Mouse (Mus musculus): ENCODE measurements around the gene Smyd3. TPM values are rescaled to one million over a fixed set of nuclear protein-coding genes. Genes with fewer than 3 reads are reported as not detected.
"Not testable (repeated sequence)": the region's sequence is repeated elsewhere in the genome, so short reads cannot be mapped to it uniquely, and the experiment has no call there.

Smyd3 gene
- polyA plus RNA-seq, 1 experiment = 10.6 TPM

GRCm38 (mm10) chr1:179176861-179177658 lies 340.8 kb downstream of the Smyd3 start:
- no peak for TF ChIP-seq USF1 (IDR thresholded peaks at IDR 0.05; ENCODE audit: low read depth)
- TF ChIP-seq CEBPB (IDR thresholded peaks at IDR 0.05; ENCODE audit: low read depth) = no peak
- TF ChIP-seq FOSL1 (IDR thresholded peaks at IDR 0.05; ENCODE audit: insufficient read depth, low read length, poor library complexity, severe bottlenecking) = no peak
- no peak for TF ChIP-seq MYOG (IDR thresholded peaks at IDR 0.05; ENCODE audit: control insufficient read depth, extremely low read depth, insufficient read length)
- TF ChIP-seq MAX (IDR thresholded peaks at IDR 0.05) = no peak

GRCm38 (mm10) chr1:179174241-179174640 lies 343.6 kb downstream of the Smyd3 start:
- H3K79me2 ChIP-seq (ENCODE audit: control insufficient read depth, insufficient read depth) = no peaks in the 10 kb centered on the region
- no peak overlapping the region for H3K4me3 ChIP-seq (ENCODE audit: insufficient read depth, poor library complexity, severe bottlenecking)
- H3K36me3 ChIP-seq (ENCODE audit: control insufficient read depth, insufficient read depth) = no peaks in the 10 kb centered on the region
- TF ChIP-seq CEBPB (IDR thresholded peaks at IDR 0.05; ENCODE audit: low read depth) (no peak), FOSL1 (IDR thresholded peaks at IDR 0.05; ENCODE audit: insufficient read depth, low read length, poor library complexity, severe bottlenecking) (no peak), MYOG (IDR thresholded peaks at IDR 0.05; ENCODE audit: control insufficient read depth, extremely low read depth, insufficient read length) (no peak), MYOD1 (IDR thresholded peaks at IDR 0.05; ENCODE audit: control insufficient read depth, insufficient read length, low read depth) (no peak), CTCF (IDR thresholded peaks at IDR 0.05; ENCODE audit: control insufficient read depth, insufficient read depth, insufficient read length) (no peak), USF1 (IDR thresholded peaks at IDR 0.05; ENCODE audit: low read depth) (no peak), MAX (IDR thresholded peaks at IDR 0.05) (no peak)
- no peak overlapping the region for H3ac ChIP-seq (ENCODE audit: control insufficient read depth, insufficient read length, low read depth)
- no peaks in the 10 kb centered on the region for H3K79me3 ChIP-seq (ENCODE audit: low read depth)
- H3K27me3 ChIP-seq (ENCODE audit: control insufficient read depth, insufficient read depth, insufficient read length) = no peaks in the 10 kb centered on the region

More at GRCm38 (mm10) chr1:179176861-179177658, 340.8 kb downstream of the Smyd3 start:
- H3K36me3 ChIP-seq (ENCODE audit: control insufficient read depth, insufficient read depth) = no peaks in the 10 kb centered on the region
- H3K79me3 ChIP-seq (ENCODE audit: low read depth) = no peaks in the 10 kb centered on the region
- no peak overlapping the region for H3ac ChIP-seq (ENCODE audit: control insufficient read depth, insufficient read length, low read depth)
- no peaks in the 10 kb centered on the region for H3K27me3 ChIP-seq (ENCODE audit: control insufficient read depth, insufficient read depth, insufficient read length)
- no peaks in the 10 kb centered on the region for H3K79me2 ChIP-seq (ENCODE audit: control insufficient read depth, insufficient read depth)
- no peak overlapping the region for H3K4me3 ChIP-seq (ENCODE audit: insufficient read depth, poor library complexity, severe bottlenecking)

GRCm38 (mm10) chr1:179170555-179170954 lies 347.3 kb downstream of the Smyd3 start:
- H3K27me3 ChIP-seq (ENCODE audit: control insufficient read depth, insufficient read depth, insufficient read length) = no peaks in the 10 kb centered on the region
- no peak overlapping the region for H3ac ChIP-seq (ENCODE audit: control insufficient read depth, insufficient read length, low read depth)
- no peak overlapping the region for H3K4me3 ChIP-seq (ENCODE audit: insufficient read depth, poor library complexity, severe bottlenecking)

GRCm38 (mm10) chr1:179169749-179170148 lies 348.1 kb downstream of the Smyd3 start:
- Histone ChIP-seq H3ac (ENCODE audit: control insufficient read depth, insufficient read length, low read depth) (no peak overlapping the region), H3K79me2 (ENCODE audit: control insufficient read depth, insufficient read depth) (no peaks in the 10 kb centered on the region), H3K4me3 (ENCODE audit: insufficient read depth, poor library complexity, severe bottlenecking) (no peak overlapping the region), H3K36me3 (ENCODE audit: control insufficient read depth, insufficient read depth) (no peaks in the 10 kb centered on the region), H3K27me3 (ENCODE audit: control insufficient read depth, insufficient read depth, insufficient read length) (no peaks in the 10 kb centered on the region), H3K79me3 (ENCODE audit: low read depth) (no peaks in the 10 kb centered on the region)
- TF ChIP-seq CTCF (IDR thresholded peaks at IDR 0.05; ENCODE audit: control insufficient read depth, insufficient read depth, insufficient read length) (no peak), MYOD1 (IDR thresholded peaks at IDR 0.05; ENCODE audit: control insufficient read depth, insufficient read length, low read depth) (no peak), MAX (IDR thresholded peaks at IDR 0.05) (no peak), CEBPB (IDR thresholded peaks at IDR 0.05; ENCODE audit: low read depth) (no peak), MYOG (IDR thresholded peaks at IDR 0.05; ENCODE audit: control insufficient read depth, extremely low read depth, insufficient read length) (no peak), FOSL1 (IDR thresholded peaks at IDR 0.05; ENCODE audit: insufficient read depth, low read length, poor library complexity, severe bottlenecking) (no peak), USF1 (IDR thresholded peaks at IDR 0.05; ENCODE audit: low read depth) (no peak)

More at GRCm38 (mm10) chr1:179170555-179170954, 347.3 kb downstream of the Smyd3 start:
- TF ChIP-seq CEBPB (IDR thresholded peaks at IDR 0.05; ENCODE audit: low read depth) (no peak), CTCF (IDR thresholded peaks at IDR 0.05; ENCODE audit: control insufficient read depth, insufficient read depth, insufficient read length) (no peak), MAX (IDR thresholded peaks at IDR 0.05) (no peak), MYOG (IDR thresholded peaks at IDR 0.05; ENCODE audit: control insufficient read depth, extremely low read depth, insufficient read length) (no peak), USF1 (IDR thresholded peaks at IDR 0.05; ENCODE audit: low read depth) (no peak), MYOD1 (IDR thresholded peaks at IDR 0.05; ENCODE audit: control insufficient read depth, insufficient read length, low read depth) (no peak), FOSL1 (IDR thresholded peaks at IDR 0.05; ENCODE audit: insufficient read depth, low read length, poor library complexity, severe bottlenecking) (no peak)
- Histone ChIP-seq H3K79me3 (ENCODE audit: low read depth) (no peaks in the 10 kb centered on the region), H3K79me2 (ENCODE audit: control insufficient read depth, insufficient read depth) (no peaks in the 10 kb centered on the region), H3K36me3 (ENCODE audit: control insufficient read depth, insufficient read depth) (no peaks in the 10 kb centered on the region)

GRCm38 (mm10) chr1:179169161-179169560 lies 348.7 kb downstream of the Smyd3 start:
- no peaks in the 10 kb centered on the region for H3K27me3 ChIP-seq (ENCODE audit: control insufficient read depth, insufficient read depth, insufficient read length)
- no peak overlapping the region for H3K4me3 ChIP-seq (ENCODE audit: insufficient read depth, poor library complexity, severe bottlenecking)
- no peak for TF ChIP-seq CTCF (IDR thresholded peaks at IDR 0.05; ENCODE audit: control insufficient read depth, insufficient read depth, insufficient read length)
- no peak for TF ChIP-seq MAX (IDR thresholded peaks at IDR 0.05)
- no peak for TF ChIP-seq USF1 (IDR thresholded peaks at IDR 0.05; ENCODE audit: low read depth)
- TF ChIP-seq MYOG (IDR thresholded peaks at IDR 0.05; ENCODE audit: control insufficient read depth, extremely low read depth, insufficient read length) = no peak
- no peak for TF ChIP-seq FOSL1 (IDR thresholded peaks at IDR 0.05; ENCODE audit: insufficient read depth, low read length, poor library complexity, severe bottlenecking)
- TF ChIP-seq MYOD1 (IDR thresholded peaks at IDR 0.05; ENCODE audit: control insufficient read depth, insufficient read length, low read depth) = no peak
- TF ChIP-seq CEBPB (IDR thresholded peaks at IDR 0.05; ENCODE audit: low read depth) = no peak
- H3ac ChIP-seq (ENCODE audit: control insufficient read depth, insufficient read length, low read depth) = no peak overlapping the region
- no peaks in the 10 kb centered on the region for H3K79me2 ChIP-seq (ENCODE audit: control insufficient read depth, insufficient read depth)
- no peaks in the 10 kb centered on the region for H3K36me3 ChIP-seq (ENCODE audit: control insufficient read depth, insufficient read depth)
- no peaks in the 10 kb centered on the region for H3K79me3 ChIP-seq (ENCODE audit: low read depth)

GRCm38 (mm10) chr1:179164219-179164618 lies 353.6 kb downstream of the Smyd3 start:
- H3K79me3 ChIP-seq (ENCODE audit: low read depth); H3K27me3 ChIP-seq (ENCODE audit: control insufficient read depth, insufficient read depth, insufficient read length); H3ac ChIP-seq (ENCODE audit: control insufficient read depth, insufficient read length, low read depth); H3K4me3 ChIP-seq (ENCODE audit: insufficient read depth, poor library complexity, severe bottlenecking); H3K79me2 ChIP-seq (ENCODE audit: control insufficient read depth, insufficient read depth); H3K36me3 ChIP-seq (ENCODE audit: control insufficient read depth, insufficient read depth): not testable (repeated sequence)

- H3ac ChIP-seq (ENCODE audit: control insufficient read depth, insufficient read length, low read depth); H3K79me2 ChIP-seq (ENCODE audit: control insufficient read depth, insufficient read depth); H3K27me3 ChIP-seq (ENCODE audit: control insufficient read depth, insufficient read depth, insufficient read length); H3K36me3 ChIP-seq (ENCODE audit: control insufficient read depth, insufficient read depth); H3K4me3 ChIP-seq (ENCODE audit: insufficient read depth, poor library complexity, severe bottlenecking); H3K79me3 ChIP-seq (ENCODE audit: low read depth): not testable (repeated sequence)
Observed at GRCm38 (mm10) chr1:179162752-179163151, 355.1 kb downstream of the Smyd3 start.

All from C2C12 (cell line).